ENCODE assay signal across 9 mouse cellular contexts in the genomic region with DNA sequence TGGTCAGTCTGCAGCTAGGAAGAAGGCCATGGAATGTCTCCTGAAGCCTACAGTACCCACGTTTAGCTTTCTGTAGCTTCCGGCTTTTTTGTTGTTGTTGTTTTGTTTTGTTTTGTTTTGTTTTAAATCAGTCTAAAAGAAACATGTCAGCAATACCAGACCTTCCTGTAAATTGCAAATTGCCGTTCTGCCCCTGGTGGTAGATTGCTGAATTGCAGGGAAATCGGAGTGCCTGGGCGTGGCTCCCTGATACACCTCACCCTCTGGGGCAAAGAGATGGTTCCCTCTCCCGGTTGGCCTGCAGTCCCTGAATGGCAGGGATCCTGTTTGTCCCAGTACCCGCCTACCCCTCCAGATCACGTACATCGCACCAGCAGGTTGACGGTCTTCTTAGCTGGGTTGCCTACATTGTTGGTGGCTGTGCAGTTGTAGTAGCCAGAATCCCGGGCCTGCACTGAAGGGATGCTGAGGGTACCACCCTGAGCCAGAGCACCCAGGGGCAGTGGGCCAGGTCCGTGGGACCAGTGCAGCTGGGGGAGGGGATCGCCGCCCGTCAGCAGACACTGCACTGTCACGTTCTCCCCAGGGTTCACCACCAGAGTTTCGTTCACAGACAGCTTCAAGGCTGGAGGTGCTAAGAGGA.
DNase-seq lines count a peak whose midpoint lies in the region; ATAC-seq and TF ChIP-seq lines count a peak whose summit lies in the region.
"Had no signal": no experiment of that assay in that cellular context is flagged by ENCODE, and none has a peak within 500 bp of the region (broad histone marks: within the 10 kb centered on the region; RNA-seq: fewer than 3 reads in every experiment).

No protein-coding gene starts in this region.

- peaks cover 44% of the 10 kb centered on the region for H3K27me3 ChIP-seq in forebrain, embryonic 10.5 days (ENCODE audit: poor library complexity, severe bottlenecking)
- peaks cover 10% of the 10 kb centered on the region; the same call in 1 of the 2 replicates for H3K27me3 ChIP-seq in forebrain, embryonic 12.5 days
- H3K27me3 ChIP-seq in embryonic facial prominence, embryonic 10.5 days (replicated peaks; ENCODE audit: low read depth, poor library complexity, severe bottlenecking) = peaks cover 37% of the 10 kb centered on the region
- H3K27me3 ChIP-seq in hindbrain, embryonic 14.5 days (ENCODE audit: control insufficient read depth, insufficient read depth, low read length) = no peaks in the 10 kb centered on the region

- DNase-seq in forebrain, embryonic 10.5 days (ENCODE audit: extremely low spot score, low spot score) = peak; percentile 72
- peak; percentile 57 for DNase-seq in adrenal gland, postnatal 25 days
- peak; percentile 76 for DNase-seq in embryonic facial prominence, embryonic 10.5 days (ENCODE audit: low spot score)
- peak; percentile 82 for DNase-seq in hindbrain, embryonic 14.5 days (ENCODE audit: low spot score)
- peak; percentile 61 to 77 for DNase-seq in left cerebral cortex, adult 2 months (ENCODE audit: extremely low spot score in 1 of 2, low spot score in 2 of 2)
- DNase-seq in mesoderm, embryonic 11.5 days (ENCODE audit: low read depth, low spot score) = peak; percentile 72
- peak; percentile 26 to 75 for DNase-seq in spleen, adult 18-20 months

- no peak for ATAC-seq in forebrain, embryonic 12.5 days (ENCODE audit: low FRiP score)
- ATAC-seq in hindbrain, embryonic 14.5 days (ENCODE audit: low FRiP score) = peak; percentile 53; the same call in 1 of the 2 replicates

- H3K9me3 ChIP-seq in forebrain, embryonic 10.5 days = no peaks in the 10 kb centered on the region
- H3K9me3 ChIP-seq in forebrain, embryonic 12.5 days = no peaks in the 10 kb centered on the region
- H3K9me3 ChIP-seq in embryonic facial prominence, embryonic 10.5 days = no peaks in the 10 kb centered on the region
- no peaks in the 10 kb centered on the region for H3K9me3 ChIP-seq in hindbrain, embryonic 14.5 days (ENCODE audit: control insufficient read depth, low read length)
- H3K9me3 ChIP-seq: megakaryocyte, embryonic 14.5 days had no signal

- no peak overlapping the region for H3K27ac ChIP-seq in forebrain, embryonic 10.5 days
- H3K27ac ChIP-seq in forebrain, embryonic 12.5 days = no peak overlapping the region
- H3K27ac ChIP-seq in embryonic facial prominence, embryonic 10.5 days (replicated peaks) = no peak overlapping the region
- H3K27ac ChIP-seq in hindbrain, embryonic 14.5 days = no peak overlapping the region
- no peak overlapping the region for H3K27ac ChIP-seq in left cerebral cortex, adult 2 months

- H3K9ac ChIP-seq in forebrain, embryonic 12.5 days = no peak overlapping the region
- H3K9ac ChIP-seq in hindbrain, embryonic 14.5 days = no peak overlapping the region

- intact Hi-C loops in left cerebral cortex, adult 2 months (cut with DNase I) = loop anchor here (2.0 kb wide), 1 partner anchor 52 kb away; no protein-coding TSS in a partner anchor

- H3K36me3 ChIP-seq in forebrain, embryonic 10.5 days (replicated peaks) = peaks cover 12% of the 10 kb centered on the region
- H3K36me3 ChIP-seq in forebrain, embryonic 12.5 days (replicated peaks) = 0 out of 2 replicates have a peak, but pooled peaks cover 15% of the 10 kb centered on the region
- H3K36me3 ChIP-seq in embryonic facial prominence, embryonic 10.5 days (replicated peaks) = no peaks in the 10 kb centered on the region
- no peaks in the 10 kb centered on the region for H3K36me3 ChIP-seq in hindbrain, embryonic 14.5 days (replicated peaks; ENCODE audit: control insufficient read depth, insufficient read depth)

- no peak overlapping the region for H3K4me3 ChIP-seq in forebrain, embryonic 10.5 days
- no peak overlapping the region for H3K4me3 ChIP-seq in forebrain, embryonic 12.5 days (replicated peaks)
- no peak overlapping the region for H3K4me3 ChIP-seq in embryonic facial prominence, embryonic 10.5 days
- no peak overlapping the region for H3K4me3 ChIP-seq in hindbrain, embryonic 14.5 days (replicated peaks; ENCODE audit: low read length)
- no peak overlapping the region for H3K4me3 ChIP-seq in left cerebral cortex, adult 2 months
- H3K4me3 ChIP-seq: megakaryocyte, embryonic 14.5 days had no signal

- peak; percentile 84 for TF ChIP-seq CTCF in left cerebral cortex, adult 2 months (IDR thresholded peaks at IDR 0.05)

- no peak overlapping the region for H3K4me2 ChIP-seq in forebrain, embryonic 12.5 days
- H3K4me2 ChIP-seq in hindbrain, embryonic 14.5 days (replicated peaks) = no peak overlapping the region

- peaks cover 27% of the 10 kb centered on the region for H3K4me1 ChIP-seq in forebrain, embryonic 10.5 days
- H3K4me1 ChIP-seq in forebrain, embryonic 12.5 days = peaks cover 4% of the 10 kb centered on the region
- H3K4me1 ChIP-seq in embryonic facial prominence, embryonic 10.5 days = peaks cover 32% of the 10 kb centered on the region
- H3K4me1 ChIP-seq in hindbrain, embryonic 14.5 days (replicated peaks; ENCODE audit: control insufficient read depth, insufficient read depth, low read length) = 0 out of 2 replicates have a peak, but pooled peaks cover 4% of the 10 kb centered on the region

- WGBS in forebrain, embryonic 10.5 days = 25% methylated on average over 17 of the region's 17 CpGs
- 29% methylated on average over 17 of the region's 17 CpGs for WGBS in forebrain, embryonic 12.5 days
- 25% methylated on average over 17 of the region's 17 CpGs for WGBS in embryonic facial prominence, embryonic 10.5 days
- 28% methylated on average over 17 of the region's 17 CpGs for WGBS in hindbrain, embryonic 14.5 days
